Mouse (Mus musculus) gastrocnemius, adult 2 months (tissue): ENCODE measurements at regions not wholly inside any gene's neighbourhood (a gene's known extent, or its start where the extent isn't known, plus 50 kb on each side); places are given as distances from the start of the nearest gene placed in this dataset.

Source experiments
- DNase-seq: peaks from one replicate; pipeline ENCODE4 v3.0.0; 2022
- H3K27ac ChIP-seq: fragments of 200-600 bp; 2 replicates; pipeline ENCODE4 v1.8.1; 2022; ENCODE audit warnings: mild to moderate bottlenecking
- H3K4me3 ChIP-seq: fragments of 200-600 bp; 2 replicates; pipeline ENCODE4 v1.8.1; 2022; ENCODE audit warnings: mild to moderate bottlenecking, moderate library complexity
- CTCF ChIP-seq: fragments of 200-600 bp; IDR thresholded peaks from 2 replicates; pipeline ENCODE4 v1.8.1; 2022; ENCODE audit warnings: antibody characterized with exemption, mild to moderate bottlenecking, moderate library complexity
- intact Hi-C: fragments of 180-260 bp; cut with DNase I; formaldehyde crosslinking; loops from one replicate; pipeline ENCODE4 v1.15.1; 2025

DNA sequence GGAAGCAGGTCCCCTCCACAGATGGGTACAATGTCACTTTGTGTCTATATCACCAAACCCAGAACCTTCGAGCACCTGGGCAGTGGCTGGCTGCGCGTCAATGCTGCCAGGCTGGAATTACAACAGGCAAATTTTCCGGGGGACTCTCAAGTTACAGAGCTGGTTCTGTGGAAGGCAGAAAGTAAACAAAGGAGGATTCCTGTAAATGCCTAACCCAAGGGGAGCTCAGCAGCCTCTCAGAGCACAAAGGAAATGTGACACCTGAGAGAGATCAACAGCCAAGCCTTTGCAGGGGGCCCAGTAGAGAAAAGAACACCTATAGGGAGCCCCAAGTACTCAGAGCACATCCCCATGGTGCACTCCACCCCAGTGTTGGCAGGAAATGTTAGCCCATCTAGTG, 70.7 kb downstream of the Setd4 start:
- no peak for DNase-seq
- Histone ChIP-seq H3K27ac (no peak overlapping the region), H3K4me3 (no peak overlapping the region)
- no peak for TF ChIP-seq CTCF
- intact Hi-C loops, result no loop called here

- no peak for DNase-seq
- no peak for TF ChIP-seq CTCF
- intact Hi-C loops, result no loop called here
- H3K4me3 ChIP-seq, result no peak overlapping the region
- H3K27ac ChIP-seq, result no peak overlapping the region
Measured at GRCm38 (mm10) chr16:93531937-93532336, 71.9 kb downstream of the Setd4 start.

GRCm38 (mm10) chr16:93522485-93522884, 81.4 kb downstream of the Setd4 start:
- intact Hi-C loops, result no loop called here
- no peak for TF ChIP-seq CTCF
- Histone ChIP-seq H3K4me3 (no peak overlapping the region), H3K27ac (no peak overlapping the region)
- DNase-seq, result no peak

DNA sequence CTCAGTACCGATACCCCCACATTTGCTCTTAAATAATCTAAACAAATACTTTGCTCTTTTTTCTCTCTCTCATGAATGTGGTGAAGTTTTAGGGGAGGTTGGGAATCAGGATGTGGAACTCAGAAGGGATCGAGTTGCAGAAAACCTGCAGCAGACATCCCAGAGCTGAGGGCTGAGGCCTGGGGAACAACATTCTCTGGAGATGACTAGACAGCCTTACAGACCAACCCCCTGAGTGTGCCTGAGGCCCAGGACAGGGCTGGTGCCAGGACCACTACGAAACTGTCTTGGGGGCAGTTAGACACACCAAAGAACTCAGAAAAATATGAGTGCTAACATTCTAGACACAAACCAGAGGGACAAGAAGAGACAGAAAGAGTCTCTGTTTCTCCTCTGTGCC, 83.4 kb downstream of the Setd4 start:
- Histone ChIP-seq H3K27ac (no peak overlapping the region), H3K4me3 (no peak overlapping the region)
- no peak for TF ChIP-seq CTCF
- no peak for DNase-seq
- intact Hi-C loops, result no loop called here

DNA sequence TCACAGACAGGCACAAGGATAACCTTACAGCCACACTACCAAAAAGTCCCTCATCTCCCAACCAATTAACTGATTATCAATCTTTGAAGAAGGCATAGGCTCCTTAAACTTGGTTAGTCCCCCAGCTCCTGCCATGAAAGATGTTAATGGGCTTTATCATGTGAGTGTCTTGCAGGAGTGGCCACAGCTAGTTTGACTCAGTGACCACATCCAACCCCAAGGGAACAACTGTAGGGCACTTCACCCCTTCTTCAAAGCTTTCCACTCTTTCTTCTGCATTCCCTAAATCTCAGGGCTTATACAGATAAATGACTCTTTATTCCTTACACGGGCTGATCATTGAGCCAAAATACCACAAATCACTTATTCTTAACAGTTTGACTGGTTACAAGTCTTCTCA, 85.2 kb downstream of the Setd4 start:
- no peak for TF ChIP-seq CTCF
- DNase-seq, result no peak
- intact Hi-C loops, result no loop called here
- no peak overlapping the region for H3K4me3 ChIP-seq
- no peak overlapping the region for H3K27ac ChIP-seq

DNA sequence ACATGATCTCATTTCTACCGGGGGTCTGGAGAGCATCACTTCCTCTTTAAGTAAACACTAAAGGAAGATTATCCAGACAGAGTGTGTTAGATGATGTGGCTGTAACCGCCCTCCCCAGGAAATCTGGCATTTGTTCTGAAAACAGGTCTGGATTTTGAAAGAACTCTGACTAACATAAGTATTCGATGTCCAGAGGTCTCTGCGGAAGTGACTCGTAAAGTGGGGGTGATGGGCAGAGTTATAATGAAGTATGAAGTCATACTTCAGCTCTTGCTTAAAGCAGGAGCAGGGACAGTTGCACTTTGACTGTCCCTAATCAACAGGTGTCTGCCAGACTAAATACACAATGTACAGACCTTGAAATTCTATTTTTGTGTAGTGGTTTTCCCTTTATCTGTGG, 87.1 kb downstream of the Setd4 start:
- DNase-seq, result no peak
- Histone ChIP-seq H3K27ac (no peak overlapping the region), H3K4me3 (no peak overlapping the region)
- TF ChIP-seq CTCF, result no peak
- intact Hi-C loops, result no loop called here

GRCm38 (mm10) chr16:93515456-93515941, 88.4 kb downstream of the Setd4 start:
- no peak overlapping the region for H3K4me3 ChIP-seq
- intact Hi-C loops, result no loop called here
- DNase-seq, result no peak
- no peak for TF ChIP-seq CTCF
- H3K27ac ChIP-seq, result no peak overlapping the region

DNA sequence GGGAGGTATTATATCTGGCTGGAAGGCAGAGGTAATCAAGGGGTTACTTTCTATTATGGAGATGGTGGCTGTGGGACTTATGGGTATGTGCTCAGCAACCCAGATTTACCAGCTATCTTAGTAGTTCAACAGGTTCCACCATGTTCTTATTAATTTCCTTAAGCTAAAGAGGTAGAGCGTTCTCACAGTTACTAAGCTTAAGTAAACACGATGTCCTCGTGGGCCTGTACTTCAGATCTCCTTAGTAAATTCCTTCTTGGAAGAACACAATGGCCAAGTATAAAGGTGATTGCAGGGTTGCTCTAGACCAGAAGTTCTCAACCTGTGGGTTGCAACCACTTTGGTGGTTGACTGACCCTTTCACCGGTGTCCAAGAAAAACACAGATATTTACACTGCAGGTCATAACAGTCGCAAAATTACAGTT, 90.2 kb downstream of the Setd4 start:
- Histone ChIP-seq H3K27ac (no peak overlapping the region), H3K4me3 (no peak overlapping the region)
- intact Hi-C loops, result no loop called here
- no peak for TF ChIP-seq CTCF
- DNase-seq, result no peak

DNA sequence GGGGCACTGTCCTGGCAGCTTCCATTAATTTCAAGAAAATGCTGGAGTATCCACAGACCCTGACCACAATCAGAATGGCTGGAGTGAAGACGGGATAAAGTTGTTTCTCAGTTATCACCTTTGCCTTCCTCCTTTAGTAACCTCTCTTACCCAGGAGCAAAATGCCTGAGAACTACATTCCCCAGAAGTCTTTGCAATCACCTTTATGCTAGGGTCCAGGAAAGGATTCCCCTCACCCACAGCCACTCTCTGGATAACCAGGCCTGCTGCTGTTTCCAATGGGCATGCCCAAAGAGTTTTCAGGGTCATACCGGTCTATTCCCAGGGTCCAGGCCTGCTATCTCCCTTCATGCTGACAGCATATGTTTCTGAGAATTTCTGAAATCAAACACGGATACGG, 91.9 kb downstream of the Setd4 start:
- no peak for DNase-seq
- H3K27ac ChIP-seq, result no peak overlapping the region
- no peak overlapping the region for H3K4me3 ChIP-seq
- intact Hi-C loops, result no loop called here
- no peak for TF ChIP-seq CTCF

GRCm38 (mm10) chr16:93511517-93511916, 92.3 kb downstream of the Setd4 start:
- no peak for TF ChIP-seq CTCF
- Histone ChIP-seq H3K27ac (no peak overlapping the region), H3K4me3 (no peak overlapping the region)
- intact Hi-C loops, result no loop called here
- no peak for DNase-seq

- TF ChIP-seq CTCF, result no peak
- Histone ChIP-seq H3K27ac (no peak overlapping the region), H3K4me3 (no peak overlapping the region)
- intact Hi-C loops, result no loop called here
- no peak for DNase-seq
Measured at GRCm38 (mm10) chr16:93498800-93499199, 105.1 kb downstream of the Setd4 start.

- intact Hi-C loops, result no loop called here
- no peak for TF ChIP-seq CTCF
- no peak overlapping the region for H3K27ac ChIP-seq
- DNase-seq, result no peak
- H3K4me3 ChIP-seq, result no peak overlapping the region
Measured at GRCm38 (mm10) chr16:93493337-93494002, 110.4 kb downstream of the Setd4 start.

GRCm38 (mm10) chr16:93486646-93487550, 117.0 kb downstream of the Setd4 start:
- DNase-seq, result no peak
- no peak overlapping the region for H3K4me3 ChIP-seq

GRCm38 (mm10) chr16:93469957-93470356, 133.9 kb downstream of the Setd4 start:
- no peak for DNase-seq
- H3K27ac ChIP-seq, result no peak overlapping the region
- intact Hi-C loops, result no loop called here
- no peak overlapping the region for H3K4me3 ChIP-seq
- no peak for TF ChIP-seq CTCF

More at GRCm38 (mm10) chr16:93486646-93487550, 117.0 kb downstream of the Setd4 start:
- TF ChIP-seq CTCF, result no peak
- no peak overlapping the region for H3K27ac ChIP-seq
- intact Hi-C loops, result no loop called here
